Mouse (Mus musculus) monocyte, adult 5-6 weeks (primary cell): ENCODE measurements around the gene Chn2. TPM values are rescaled to one million over a fixed set of nuclear protein-coding genes. Genes with fewer than 3 reads are reported as not detected.

Experiments
- ATAC-seq: fragments of 153-309, 156-312 bp; replicated peaks from 2 replicates; pipeline ENCODE4 v1.8.0; 2017; ENCODE audit warnings: mild to moderate bottlenecking; ENCODE audit not compliant: low TSS enrichment, insufficient number of reproducible peaks, severe bottlenecking, poor library complexity, low FRiP score
- total RNA-seq: library from RNA; stranded (forward); fragments of 200-1000, 200-491, 200-594 nt; gene quantifications from 3 replicates; pipeline ENCODE4 v1.2.3, GENCODE M21; 2017

Gene Chn2
- total RNA-seq, 1 experiment from 2014 or later: 21.5 TPM

GRCm38 (mm10) chr6:54099659-54100058, 60.3 kb downstream of the Chn2 start:
- no peak for ATAC-seq

DNA sequence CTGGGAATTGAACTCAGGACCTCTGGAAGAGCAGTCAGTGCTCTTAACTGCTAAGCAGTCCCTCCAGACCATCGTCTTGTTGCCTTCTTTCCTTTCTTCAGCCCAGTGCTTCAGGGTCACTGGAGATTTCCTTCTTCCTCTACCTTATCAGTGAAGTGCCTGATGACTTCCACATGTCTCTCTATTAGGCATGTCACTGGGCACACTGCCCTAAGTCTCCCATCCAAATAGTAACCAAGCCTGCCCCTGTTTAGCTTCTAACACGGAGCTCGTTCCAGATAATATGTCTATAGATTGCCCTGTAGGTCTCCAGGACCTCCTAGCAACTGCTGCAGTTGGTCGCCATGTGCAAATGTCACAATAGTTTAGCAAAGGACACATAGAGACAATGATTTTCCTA, 62.9 kb downstream of the Chn2 start:
- ATAC-seq: no peak

DNA sequence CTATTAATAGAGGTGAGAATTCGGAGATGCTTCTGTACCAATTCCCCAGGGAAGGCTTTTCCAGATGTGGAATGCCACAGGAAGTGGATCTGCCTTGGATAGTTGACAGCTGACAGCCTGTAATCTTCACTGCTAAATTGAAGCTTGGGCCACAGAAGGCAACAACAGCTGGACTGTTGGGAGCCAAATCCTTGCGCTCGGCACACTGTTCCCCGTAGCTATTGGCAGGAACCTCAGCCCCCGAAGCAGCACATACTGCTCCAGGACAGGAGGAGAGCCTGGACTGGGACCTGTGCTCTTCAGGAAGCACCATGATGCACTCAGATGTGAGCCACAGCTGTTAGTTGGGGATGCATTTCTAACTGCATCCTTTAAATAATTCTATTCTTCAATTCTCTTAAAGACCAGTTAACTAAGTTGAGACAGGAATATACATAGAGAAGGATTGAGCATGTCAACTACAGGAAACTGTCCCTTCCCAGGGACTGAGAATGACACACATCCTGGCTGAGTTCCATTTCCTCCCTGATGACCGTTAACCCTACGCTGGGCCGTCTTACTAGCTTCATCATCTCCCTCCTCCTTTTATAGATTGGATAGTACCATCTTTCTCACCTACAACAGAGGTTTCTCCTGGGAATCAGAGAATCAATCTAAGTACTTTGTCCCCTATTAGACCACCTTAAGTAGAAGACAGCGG, 64.1 kb downstream of the Chn2 start:
- no peak for ATAC-seq

- ATAC-seq: no peak
These were observed 72.1 kb downstream of the Chn2 start for GRCm38 (mm10) chr6:54111416-54111984.

GRCm38 (mm10) chr6:54113338-54113737, 74.0 kb downstream of the Chn2 start:
- no peak for ATAC-seq

DNA sequence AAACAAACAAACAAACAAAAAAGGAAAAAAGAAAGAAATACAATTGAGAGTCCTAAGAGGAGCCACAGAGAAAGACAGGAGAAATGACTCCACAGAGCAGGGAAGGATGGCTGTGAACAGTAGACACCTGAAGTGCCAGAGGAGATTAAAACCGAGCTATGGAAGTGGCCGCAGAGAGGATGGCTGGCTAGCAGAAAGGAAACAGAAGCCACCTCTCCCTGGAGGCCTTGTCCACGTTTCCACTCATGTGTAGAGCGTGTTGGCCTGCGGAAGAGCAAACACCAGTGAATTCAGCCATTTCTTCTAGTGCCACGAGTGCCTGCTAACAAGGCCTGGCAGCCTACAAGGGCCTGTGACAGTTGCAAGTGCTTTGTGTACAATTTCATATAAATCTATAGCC, 75.1 kb downstream of the Chn2 start:
- ATAC-seq: no peak

DNA sequence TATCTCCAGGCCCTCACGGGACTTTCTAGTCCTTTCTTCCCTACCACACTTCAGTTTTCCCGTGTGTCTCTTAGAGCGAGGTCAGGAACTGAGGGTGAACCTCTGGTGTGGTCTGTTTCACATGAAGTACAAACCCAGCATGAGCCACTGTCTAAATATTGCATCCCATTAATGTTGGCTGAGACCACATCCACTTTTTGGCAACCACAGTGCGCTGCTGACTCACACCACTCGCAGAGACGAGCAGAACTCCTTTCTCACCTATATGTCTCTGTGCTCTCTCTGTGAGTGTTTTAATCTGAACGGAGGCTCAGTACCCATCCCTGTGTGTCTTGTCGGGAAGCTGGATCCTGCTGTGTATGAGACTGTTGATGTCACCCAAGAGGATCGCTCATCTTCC, 76.9 kb downstream of the Chn2 start:
- peak; percentile 59 for ATAC-seq

- ATAC-seq: peak; percentile 83
These were observed 77.7 kb downstream of the Chn2 start for GRCm38 (mm10) chr6:54117001-54117591.

GRCm38 (mm10) chr6:54118395-54118794, 79.0 kb downstream of the Chn2 start:
- no peak for ATAC-seq

GRCm38 (mm10) chr6:54118897-54119296, 79.5 kb downstream of the Chn2 start:
- no peak for ATAC-seq

DNA sequence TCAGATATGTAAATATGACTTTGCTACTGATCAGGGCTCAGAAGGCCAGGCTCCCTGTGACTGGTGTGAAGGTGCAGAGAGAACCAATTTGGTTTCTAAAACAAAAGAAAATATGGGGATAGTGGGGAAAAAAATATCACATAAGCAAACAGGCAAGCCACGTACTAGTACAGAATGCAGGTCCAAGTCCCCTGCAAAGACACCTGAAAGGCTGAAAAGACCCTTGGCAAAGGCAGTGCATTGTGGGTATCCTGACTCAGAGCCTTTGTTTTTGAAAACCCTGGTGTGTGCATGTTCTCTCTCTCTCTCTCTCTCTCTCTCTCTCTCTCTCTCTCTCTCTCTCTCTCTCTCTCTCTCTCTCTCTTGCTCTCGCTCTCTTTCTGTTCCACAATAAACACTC, 80.1 kb downstream of the Chn2 start:
- ATAC-seq: no peak

DNA sequence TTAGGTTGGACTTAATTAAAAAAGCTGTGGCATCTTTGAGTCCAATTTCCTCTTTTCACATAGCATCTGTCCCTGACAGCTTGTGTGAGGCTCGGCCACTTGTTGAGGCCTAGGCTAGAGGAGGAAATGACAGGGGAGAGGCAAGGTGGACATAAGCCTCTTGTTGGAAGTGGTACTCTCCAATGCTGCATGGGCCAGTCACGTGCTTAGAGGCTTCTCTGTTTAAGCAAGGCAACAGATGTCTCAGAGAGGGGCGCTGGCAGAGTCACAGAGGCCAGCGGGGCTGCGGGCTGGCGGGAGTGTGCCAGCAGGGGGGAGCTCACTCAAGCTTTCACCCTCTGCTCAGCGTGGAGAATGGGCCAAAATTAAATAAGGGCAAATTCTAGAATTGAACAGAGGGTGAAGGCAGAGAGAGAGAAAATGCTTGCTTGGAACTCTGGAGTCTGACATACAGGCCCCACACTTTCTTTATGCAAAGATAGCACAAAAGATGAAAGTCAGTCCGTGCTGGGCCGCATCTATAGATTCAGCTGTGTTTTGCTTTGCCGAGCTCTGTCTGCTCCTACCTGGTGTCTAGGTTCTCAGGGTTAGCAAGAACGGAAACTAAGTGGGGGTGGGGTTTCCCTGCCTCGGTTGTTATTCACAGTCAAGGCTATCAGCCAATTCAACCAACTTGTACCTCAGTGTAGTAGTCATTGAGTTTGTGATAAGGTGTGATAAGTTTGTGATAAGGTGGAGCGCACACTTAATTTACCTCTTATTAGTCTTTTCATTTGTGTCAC, 80.7 kb downstream of the Chn2 start:
- no peak for ATAC-seq

- no peak for ATAC-seq
These were observed 81.5 kb downstream of the Chn2 start for GRCm38 (mm10) chr6:54120889-54121288.

DNA sequence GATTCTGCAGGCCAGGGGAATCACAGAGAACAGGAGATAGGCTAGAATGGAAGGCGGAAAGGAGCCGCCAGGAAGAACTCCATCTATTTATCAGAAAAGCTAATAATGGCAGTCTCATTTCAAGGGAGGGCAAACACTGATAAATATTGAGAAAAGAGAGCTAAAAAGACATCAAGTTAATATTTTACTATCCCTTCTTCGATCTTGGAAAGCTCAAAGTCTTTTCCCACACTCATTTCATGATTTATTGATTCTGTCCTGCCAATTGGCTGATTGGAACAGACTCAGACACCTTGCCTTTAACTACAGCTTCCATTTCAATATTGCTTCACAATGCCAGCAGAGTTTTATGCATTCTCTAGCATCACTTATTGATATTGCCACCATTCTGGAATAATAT, 85.2 kb downstream of the Chn2 start:
- no peak for ATAC-seq

GRCm38 (mm10) chr6:54125536-54125935, 86.2 kb downstream of the Chn2 start:
- ATAC-seq: no peak

DNA sequence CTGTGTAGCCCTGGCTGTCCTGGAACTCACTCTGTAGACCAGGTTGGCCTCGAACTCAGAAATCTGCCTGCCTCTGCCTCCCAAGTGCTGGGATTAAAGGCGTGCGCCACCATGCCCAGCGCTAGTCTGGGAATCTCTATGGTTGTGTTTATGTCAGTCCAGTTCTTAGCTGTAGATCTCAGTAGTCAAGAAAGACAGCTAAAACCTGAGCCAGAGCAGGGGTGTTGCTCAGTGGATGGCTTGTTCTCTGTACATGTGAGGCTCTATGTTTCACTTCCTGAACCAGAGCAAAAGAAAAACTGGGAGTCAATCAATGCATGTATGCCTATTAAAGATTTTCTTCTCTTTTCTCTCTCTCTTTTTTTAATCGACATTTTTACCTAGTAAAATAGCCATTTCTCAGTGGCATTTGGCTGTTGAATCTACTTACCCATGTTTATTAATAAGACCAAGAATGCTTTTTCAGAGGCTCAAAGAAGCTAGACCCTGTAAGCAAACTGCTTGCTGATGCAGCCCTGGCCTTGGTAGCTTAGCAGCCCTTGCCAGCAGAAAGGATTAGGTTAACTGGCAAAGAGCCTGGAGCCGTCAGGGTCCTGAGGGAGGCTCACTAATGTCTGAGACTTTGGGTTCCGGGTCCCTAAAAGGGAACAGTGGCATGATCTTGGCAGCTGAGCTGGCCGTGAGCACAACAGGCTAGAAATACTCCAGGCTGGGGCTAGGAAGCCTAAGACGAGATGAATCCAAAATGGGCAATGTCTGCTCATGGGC, 87.1 kb downstream of the Chn2 start:
- ATAC-seq: no peak

- ATAC-seq: peak; percentile 41; the same call in 1 of the 2 replicates
These were observed 87.8 kb downstream of the Chn2 start for GRCm38 (mm10) chr6:54126993-54127697.

- ATAC-seq: no peak
These were observed 89.3 kb downstream of the Chn2 start for GRCm38 (mm10) chr6:54128702-54129101.
